Mouse (Mus musculus): ENCODE data around the gene Grm8. TPM values are rescaled to one million over a fixed set of nuclear protein-coding genes. Genes with fewer than 3 reads are reported as not detected.

Grm8 gene
- total and polyA plus RNA-seq, 3 experiments = 0.38 TPM; not detected in 2

DNA sequence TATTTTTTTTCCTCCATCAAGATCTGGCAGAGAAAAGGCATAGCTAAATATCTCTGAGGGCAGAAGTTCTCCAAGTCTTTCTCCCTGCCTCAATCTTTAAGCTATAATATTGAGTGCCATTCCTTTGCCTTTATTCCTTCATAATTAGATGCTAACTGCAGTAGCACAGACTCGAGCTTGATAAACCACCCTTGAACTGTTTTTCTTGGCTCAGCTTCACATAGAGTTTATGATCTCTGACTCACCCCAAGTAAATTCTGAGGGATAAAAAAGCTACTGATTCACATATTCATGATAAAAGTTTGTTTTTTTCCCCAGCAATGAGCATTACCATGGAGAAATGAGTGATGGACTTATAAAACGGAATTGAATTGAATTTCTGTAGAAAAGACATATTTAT is 895.0 kb downstream of the Grm8 start:
- no peak for DNase-seq (ENCODE audit: low spot score)
- no peak for ATAC-seq (ENCODE audit: extremely low read depth, insufficient number of reproducible peaks, low FRiP score, poor library complexity, severe bottlenecking)
- Histone ChIP-seq H3K4me3 (ENCODE audit: low read depth, low read length) (no peak overlapping the region), H3K27me3 (ENCODE audit: insufficient read depth, low read length) (no peaks in the 10 kb centered on the region), H3K36me3 (replicated peaks) (no peaks in the 10 kb centered on the region), H3K9me3 (replicated peaks) (no peaks in the 10 kb centered on the region), H3K4me1 (ENCODE audit: insufficient read depth, low read depth, low read length) (no peaks in the 10 kb centered on the region)
- TF ChIP-seq TAL1 (conservative IDR thresholded peaks at IDR 0.05; ENCODE audit: low read depth, low read length) (no peak), CTCF (IDR thresholded peaks at IDR 0.05; ENCODE audit: low read depth, low read length) (no peak), POLR2AphosphoS5 (IDR thresholded peaks at IDR 0.05; ENCODE audit: insufficient replicate concordance, low read depth, low read length) (no peak), GATA1 (IDR thresholded peaks at IDR 0.05; ENCODE audit: borderline replicate concordance, low read length) (no peak), GATA2 (IDR thresholded peaks at IDR 0.05; ENCODE audit: borderline replicate concordance, low read depth, low read length) (no peak)
